Mouse (Mus musculus): ENCODE measurements at regions not wholly inside any gene's neighbourhood (a gene's known extent, or its start where the extent isn't known, plus 50 kb on each side); places are given as distances from the start of the nearest gene placed in this dataset.

GRCm38 (mm10) chr7:83258363-83258916 is 326.3 kb upstream of the Tmc3 start:
- 71% methylated on average over 2 of the region's 2 CpGs for WGBS

GRCm38 (mm10) chr7:83261489-83261888 is 323.2 kb upstream of the Tmc3 start:
- Histone ChIP-seq H3K4me1 (ENCODE audit: control insufficient read depth, insufficient read depth, low read length) (no peaks in the 10 kb centered on the region), H3K27ac (ENCODE audit: control insufficient read depth, insufficient read depth, low read depth, low read length, poor library complexity) (no peak overlapping the region), H3K4me3 (replicated peaks; ENCODE audit: control insufficient read depth, low read depth, low read length) (no peak overlapping the region)
- TF ChIP-seq POLR2A (IDR thresholded peaks at IDR 0.05; ENCODE audit: borderline replicate concordance, control insufficient read depth, low read depth, low read length): no peak
- no peak for TF ChIP-seq CTCF (IDR thresholded peaks at IDR 0.05; ENCODE audit: control insufficient read depth, insufficient read depth, low read length)

More at GRCm38 (mm10) chr7:83258363-83258916, 326.3 kb upstream of the Tmc3 start:
- no peak for TF ChIP-seq POLR2A (IDR thresholded peaks at IDR 0.05; ENCODE audit: borderline replicate concordance, control insufficient read depth, low read depth, low read length)
- TF ChIP-seq CTCF (IDR thresholded peaks at IDR 0.05; ENCODE audit: control insufficient read depth, insufficient read depth, low read length): no peak
- Histone ChIP-seq H3K4me3 (replicated peaks; ENCODE audit: control insufficient read depth, low read depth, low read length) (no peak overlapping the region), H3K4me1 (ENCODE audit: control insufficient read depth, insufficient read depth, low read length) (no peaks in the 10 kb centered on the region), H3K27ac (ENCODE audit: control insufficient read depth, insufficient read depth, low read depth, low read length, poor library complexity) (no peak overlapping the region)

- Histone ChIP-seq H3K4me3 (replicated peaks; ENCODE audit: control insufficient read depth, low read depth, low read length) (no peak overlapping the region), H3K27ac (ENCODE audit: control insufficient read depth, insufficient read depth, low read depth, low read length, poor library complexity) (no peak overlapping the region), H3K4me1 (ENCODE audit: control insufficient read depth, insufficient read depth, low read length) (no peaks in the 10 kb centered on the region)
- TF ChIP-seq POLR2A (IDR thresholded peaks at IDR 0.05; ENCODE audit: borderline replicate concordance, control insufficient read depth, low read depth, low read length) (no peak), CTCF (IDR thresholded peaks at IDR 0.05; ENCODE audit: control insufficient read depth, insufficient read depth, low read length) (no peak)
- 48% methylated on average over 5 of the region's 5 CpGs for WGBS
Observed at GRCm38 (mm10) chr7:83289915-83290773, 294.6 kb upstream of the Tmc3 start.

GRCm38 (mm10) chr7:83307112-83307511 is 277.6 kb upstream of the Tmc3 start:
- no peak for TF ChIP-seq CTCF (IDR thresholded peaks at IDR 0.05; ENCODE audit: control insufficient read depth, insufficient read depth, low read length)
- no peak for TF ChIP-seq POLR2A (IDR thresholded peaks at IDR 0.05; ENCODE audit: borderline replicate concordance, control insufficient read depth, low read depth, low read length)
- WGBS: 55% methylated on average over 1 of the region's 1 CpGs
- H3K4me3 ChIP-seq (replicated peaks; ENCODE audit: control insufficient read depth, low read depth, low read length): no peak overlapping the region

GRCm38 (mm10) chr7:83312172-83312571 is 272.6 kb upstream of the Tmc3 start:
- Histone ChIP-seq H3K27ac (ENCODE audit: control insufficient read depth, insufficient read depth, low read depth, low read length, poor library complexity) (no peak overlapping the region), H3K4me3 (replicated peaks; ENCODE audit: control insufficient read depth, low read depth, low read length) (no peak overlapping the region), H3K4me1 (ENCODE audit: control insufficient read depth, insufficient read depth, low read length) (no peaks in the 10 kb centered on the region)
- TF ChIP-seq POLR2A (IDR thresholded peaks at IDR 0.05; ENCODE audit: borderline replicate concordance, control insufficient read depth, low read depth, low read length) (no peak), CTCF (IDR thresholded peaks at IDR 0.05; ENCODE audit: control insufficient read depth, insufficient read depth, low read length) (no peak)
- 61% methylated on average over 4 of the region's 4 CpGs for WGBS

More at GRCm38 (mm10) chr7:83307112-83307511, 277.6 kb upstream of the Tmc3 start:
- Histone ChIP-seq H3K4me1 (ENCODE audit: control insufficient read depth, insufficient read depth, low read length) (no peaks in the 10 kb centered on the region), H3K27ac (ENCODE audit: control insufficient read depth, insufficient read depth, low read depth, low read length, poor library complexity) (no peak overlapping the region)

- H3K4me1 ChIP-seq (ENCODE audit: control insufficient read depth, insufficient read depth, low read length): no peaks in the 10 kb centered on the region
- no peak overlapping the region for H3K27ac ChIP-seq (ENCODE audit: control insufficient read depth, insufficient read depth, low read depth, low read length, poor library complexity)
- WGBS: 82% methylated on average over 5 of the region's 5 CpGs
- TF ChIP-seq CTCF (IDR thresholded peaks at IDR 0.05; ENCODE audit: control insufficient read depth, insufficient read depth, low read length): no peak
- no peak for TF ChIP-seq POLR2A (IDR thresholded peaks at IDR 0.05; ENCODE audit: borderline replicate concordance, control insufficient read depth, low read depth, low read length)
- H3K4me3 ChIP-seq (replicated peaks; ENCODE audit: control insufficient read depth, low read depth, low read length): no peak overlapping the region
Observed at GRCm38 (mm10) chr7:83329809-83330412, 254.8 kb upstream of the Tmc3 start.

- Histone ChIP-seq H3K4me3 (replicated peaks; ENCODE audit: control insufficient read depth, low read depth, low read length) (no peak overlapping the region), H3K27ac (ENCODE audit: control insufficient read depth, insufficient read depth, low read depth, low read length, poor library complexity) (no peak overlapping the region), H3K4me1 (ENCODE audit: control insufficient read depth, insufficient read depth, low read length) (no peaks in the 10 kb centered on the region)
- TF ChIP-seq POLR2A (IDR thresholded peaks at IDR 0.05; ENCODE audit: borderline replicate concordance, control insufficient read depth, low read depth, low read length) (no peak), CTCF (IDR thresholded peaks at IDR 0.05; ENCODE audit: control insufficient read depth, insufficient read depth, low read length) (no peak)
- 39% methylated on average over 5 of the region's 5 CpGs for WGBS
Observed at GRCm38 (mm10) chr7:83347103-83347754, 237.5 kb upstream of the Tmc3 start.

- TF ChIP-seq CTCF (IDR thresholded peaks at IDR 0.05; ENCODE audit: control insufficient read depth, insufficient read depth, low read length) (no peak), POLR2A (IDR thresholded peaks at IDR 0.05; ENCODE audit: borderline replicate concordance, control insufficient read depth, low read depth, low read length) (no peak)
- Histone ChIP-seq H3K4me1 (ENCODE audit: control insufficient read depth, insufficient read depth, low read length) (no peaks in the 10 kb centered on the region), H3K4me3 (replicated peaks; ENCODE audit: control insufficient read depth, low read depth, low read length) (no peak overlapping the region), H3K27ac (ENCODE audit: control insufficient read depth, insufficient read depth, low read depth, low read length, poor library complexity) (no peak overlapping the region)
- WGBS: 74% methylated on average over 3 of the region's 3 CpGs
Observed at GRCm38 (mm10) chr7:83369191-83369590, 215.5 kb upstream of the Tmc3 start.

Data from bone marrow, adult 2 months (tissue).